ENCODE assay signal across 8 mouse cellular contexts in the genomic region with DNA sequence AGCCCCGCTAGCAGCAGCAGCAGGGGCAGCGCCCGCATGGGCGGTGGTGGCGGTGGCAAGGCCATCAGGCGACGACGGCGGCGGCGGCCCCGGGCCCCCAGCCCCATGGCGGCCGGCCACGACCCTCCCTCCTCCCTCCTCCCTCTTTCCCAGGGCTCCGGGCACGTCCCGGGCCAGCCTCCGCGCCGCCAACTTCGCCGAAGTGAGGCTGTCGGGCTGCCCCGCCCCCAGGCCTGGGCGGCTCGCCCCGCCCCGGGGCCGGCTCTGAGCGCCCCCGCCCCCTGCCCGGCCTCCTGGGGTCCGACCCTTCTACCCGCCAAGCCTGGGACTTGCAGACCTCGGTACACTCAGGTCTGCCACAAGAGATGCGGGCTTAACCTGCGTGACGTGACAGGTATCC. TPM values are rescaled to one million over a fixed set of nuclear protein-coding genes. Genes with fewer than 3 reads are reported as not detected.
A peak's percentile ranks its signal among the peaks of the same experiment; 100 is the strongest.
DNase-seq lines count a peak whose midpoint lies in the region; ATAC-seq lines count a peak whose summit lies in the region.

Notch3 (minus strand) TSS at position 166 of the 400 bp plus-strand sequence.

- peaks cover 42% of the 10 kb centered on the region for H3K4me1 ChIP-seq in heart, embryonic 12.5 days (replicated peaks)
- peaks cover 59% of the 10 kb centered on the region for H3K4me1 ChIP-seq in midbrain, embryonic 10.5 days

- peak; percentile 77 for ATAC-seq in heart, embryonic 12.5 days (ENCODE audit: insufficient number of reproducible peaks, low FRiP score)
- no peak for ATAC-seq in monocyte, adult 5-6 weeks (replicated peaks; ENCODE audit: insufficient number of reproducible peaks, low FRiP score, low TSS enrichment, poor library complexity, severe bottlenecking)

- peak within 1 kb of the TSS; percentile 80 for H3K27ac ChIP-seq in heart, embryonic 12.5 days (ENCODE audit: poor library complexity, severe bottlenecking)
- H3K27ac ChIP-seq in midbrain, embryonic 10.5 days (replicated peaks), result peak within 1 kb of the TSS; percentile 98

- intact Hi-C loops in left cerebral cortex, postnatal 14 days (cut with DNase I), result no loop called here

- no peaks in the 10 kb centered on the region for H3K9me3 ChIP-seq in heart, embryonic 12.5 days (replicated peaks)
- H3K9me3 ChIP-seq in midbrain, embryonic 10.5 days (replicated peaks), result no peaks in the 10 kb centered on the region

- H3K4me3 ChIP-seq in heart, embryonic 12.5 days, result peak within 1 kb of the TSS; percentile 75
- peak within 1 kb of the TSS; percentile 85 for H3K4me3 ChIP-seq in midbrain, embryonic 10.5 days

- peak within 1 kb of the TSS; percentile 82 for H3K9ac ChIP-seq in heart, embryonic 12.5 days

- H3K27me3 ChIP-seq in heart, embryonic 12.5 days (replicated peaks), result peaks cover 10% of the 10 kb centered on the region
- H3K27me3 ChIP-seq in midbrain, embryonic 10.5 days (ENCODE audit: low read depth, poor library complexity, severe bottlenecking), result peaks cover 20% of the 10 kb centered on the region

- no peaks in the 10 kb centered on the region for H3K36me3 ChIP-seq in heart, embryonic 12.5 days
- H3K36me3 ChIP-seq in midbrain, embryonic 10.5 days, result peaks cover 13% of the 10 kb centered on the region

- no peak for DNase-seq in left cerebral cortex, postnatal 14 days (ENCODE audit: low spot score in 2 of 2)
- DNase-seq in left cerebral cortex, adult 11 months (ENCODE audit: low spot score), result no peak
- DNase-seq in embryo, embryonic 9.5 days (ENCODE audit: extremely low spot score), result peak; percentile 88
- peak; percentile 87 for DNase-seq in kidney, postnatal 10 days
- peak; percentile 87 for DNase-seq in midbrain, embryonic 10.5 days (ENCODE audit: low spot score)
- DNase-seq in thymus, adult 18-20 months, result peak; percentile 49

- WGBS in heart, embryonic 12.5 days, result under 1% methylated on average over 38 of the region's 39 CpGs
- under 1% methylated on average over 39 of the region's 39 CpGs for WGBS in midbrain, embryonic 10.5 days

- H3K4me2 ChIP-seq in heart, embryonic 12.5 days, result peak within 1 kb of the TSS; percentile 83

RNA-seq across cellular contexts. Expression of gene Notch3, which starts in this region (rescaled TPM):
- total RNA-seq in left cerebral cortex, postnatal 14 days (2021), result 10 to 100 TPM; 13.8 to 15.4 TPM
- polyA plus RNA-seq in heart, embryonic 12.5 days (2016; fragmentation: Nextera tagmentation; extraction: Ambion mirVana), result 8.0 and 10.6 TPM in 2 replicates
- polyA plus RNA-seq in midbrain, embryonic 10.5 days (2016; fragmentation: Nextera tagmentation; extraction: Ambion mirVana), result 23.4 and 28.2 TPM in 2 replicates
- not detected in 3 replicates for total RNA-seq in monocyte, adult 5-6 weeks (2017)

Comparison
In these comparisons a context has a peak if more than half of its experiments do, and no peak if none do; other contexts are left out.
1. RNA of gene Notch3 (total RNA-seq): 13.8 to 15.4 TPM in left cerebral cortex, postnatal 14 days; not detected in monocyte, adult 5-6 weeks; every median in the first group is over 10 times any median in the second.
2. DNase-seq: peak in embryo, embryonic 9.5 days (single experiment), kidney, postnatal 10 days (single experiment), midbrain, embryonic 10.5 days (single experiment) and thymus, adult 18-20 months (2 of 2); none in left cerebral cortex, postnatal 14 days (0 of 2) and left cerebral cortex, adult 11 months (single experiment).